Mouse (Mus musculus): ENCODE measurements at regions not wholly inside any gene's neighbourhood (a gene's known extent, or its start where the extent isn't known, plus 50 kb on each side); places are given as distances from the start of the nearest gene placed in this dataset.
"Not testable (repeated sequence)": the region's sequence is repeated elsewhere in the genome, so short reads cannot be mapped to it uniquely, and the experiment has no call there.

DNA sequence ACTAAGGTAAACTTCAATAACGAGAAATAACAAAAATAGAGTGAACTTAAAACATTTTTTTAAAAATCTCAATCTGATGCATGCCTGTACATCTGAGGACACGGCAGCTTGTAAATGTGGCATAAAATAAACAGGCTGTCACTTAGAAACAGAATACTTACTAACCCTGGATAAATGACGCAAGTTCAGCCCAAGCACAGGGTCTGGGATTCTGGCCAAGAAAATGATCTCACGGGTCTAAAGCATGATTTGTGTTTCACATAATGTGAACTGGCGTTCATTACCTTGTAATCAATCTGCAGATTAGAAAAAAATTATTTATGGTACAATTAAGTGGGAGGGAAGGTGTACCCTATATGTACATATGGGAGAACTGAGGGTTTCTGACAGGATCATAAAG lies 512.1 kb upstream of the Vrk2 start:
- DNase-seq: no peak

DNA sequence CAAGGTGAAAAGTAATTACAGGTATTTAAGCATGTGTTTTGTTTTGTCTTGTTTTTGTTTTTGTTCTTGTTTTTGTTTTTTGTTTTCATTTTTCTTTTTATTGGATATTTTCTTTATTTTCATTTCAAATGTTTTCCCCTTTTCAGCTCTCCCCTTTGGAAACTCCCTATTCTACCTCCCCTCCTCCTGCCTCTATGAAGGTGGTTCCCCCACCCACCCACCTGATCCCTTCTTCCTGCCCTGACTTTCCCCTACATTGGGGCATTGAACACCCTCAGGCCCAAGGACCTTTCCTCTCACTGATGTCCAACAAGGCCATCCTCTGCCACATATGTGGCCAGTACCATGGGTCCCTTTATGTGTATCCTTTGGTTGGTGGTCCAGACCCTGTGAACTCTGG lies 509.1 kb upstream of the Vrk2 start:
- DNase-seq: no peak

DNA sequence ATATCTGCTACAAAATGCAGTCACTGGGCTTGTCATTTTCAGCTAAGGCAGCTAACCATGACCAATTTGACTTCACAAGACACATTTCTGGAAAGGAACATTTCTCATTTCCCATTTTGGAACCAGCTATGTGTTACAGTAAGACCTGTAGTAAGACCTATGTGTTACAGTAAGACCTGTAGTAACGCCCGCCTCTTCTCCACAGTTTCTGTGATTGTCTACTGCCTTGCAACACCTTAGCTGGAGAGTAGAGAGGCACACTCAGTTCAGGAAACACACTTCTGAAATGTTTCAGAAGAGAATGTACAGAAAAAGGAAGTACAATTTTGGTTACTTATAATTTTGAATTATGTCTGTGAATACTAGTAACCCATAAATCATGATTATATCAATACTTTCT lies 508.2 kb upstream of the Vrk2 start:
- no peak for DNase-seq

DNA sequence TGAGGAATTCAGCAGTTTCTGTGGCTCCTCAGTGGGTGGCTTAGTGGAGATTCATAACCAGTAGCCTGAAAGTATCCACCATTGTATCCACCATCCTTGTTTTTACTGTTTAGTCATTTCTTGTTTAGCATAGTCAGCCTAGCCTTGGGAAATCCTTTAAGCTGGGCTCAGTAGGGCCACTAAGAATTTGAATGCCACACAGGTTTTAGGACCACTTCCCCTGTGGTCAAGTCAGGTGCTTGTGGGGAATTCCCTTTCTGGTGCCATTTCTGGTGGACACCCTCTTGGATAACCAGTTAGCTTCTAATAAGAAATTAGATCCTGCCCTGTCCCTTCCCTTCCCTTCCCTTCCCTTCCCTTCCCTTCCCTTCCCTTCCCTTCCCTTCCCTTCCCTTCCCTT lies 502.8 kb upstream of the Vrk2 start:
- DNase-seq: no peak

DNA sequence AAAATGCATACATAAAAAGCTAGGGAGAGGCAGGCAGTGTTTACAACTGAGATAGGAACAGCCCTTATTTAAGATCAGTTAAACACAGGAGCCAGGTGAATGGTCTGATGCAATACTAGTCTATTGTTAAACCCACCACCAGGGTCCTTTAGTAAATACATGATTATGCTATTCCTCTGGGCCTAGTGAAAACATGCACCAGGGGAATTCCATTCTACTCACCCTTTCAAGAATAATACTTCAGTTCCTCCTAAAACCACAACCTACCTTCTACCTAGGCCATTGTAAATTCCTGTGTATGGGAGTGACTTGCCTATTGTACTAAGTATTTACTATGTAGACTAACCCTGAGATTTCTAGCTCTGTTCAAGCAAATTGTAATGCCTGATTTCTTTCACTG lies 501.7 kb upstream of the Vrk2 start:
- not testable (repeated sequence) for DNase-seq

DNA sequence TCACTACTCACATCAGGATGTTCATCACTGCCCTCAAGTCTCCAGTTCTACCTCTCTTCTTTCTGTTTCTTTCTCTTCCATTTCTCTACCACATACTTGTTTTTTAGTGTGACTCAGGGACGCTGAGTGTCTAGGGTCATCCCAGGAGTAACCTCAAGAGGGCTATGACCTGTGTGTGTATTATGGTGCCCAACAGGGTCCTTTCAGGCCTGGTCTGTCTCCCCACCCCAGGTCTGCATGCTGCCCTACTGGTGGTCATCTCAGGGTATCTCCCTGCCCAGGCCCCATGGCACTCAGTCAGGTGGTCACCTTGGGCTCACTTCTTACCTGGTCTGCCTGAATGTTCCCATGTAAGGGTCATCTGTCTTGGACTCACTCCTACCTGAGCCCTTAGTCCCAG lies 492.7 kb upstream of the Vrk2 start:
- no peak for DNase-seq

DNA sequence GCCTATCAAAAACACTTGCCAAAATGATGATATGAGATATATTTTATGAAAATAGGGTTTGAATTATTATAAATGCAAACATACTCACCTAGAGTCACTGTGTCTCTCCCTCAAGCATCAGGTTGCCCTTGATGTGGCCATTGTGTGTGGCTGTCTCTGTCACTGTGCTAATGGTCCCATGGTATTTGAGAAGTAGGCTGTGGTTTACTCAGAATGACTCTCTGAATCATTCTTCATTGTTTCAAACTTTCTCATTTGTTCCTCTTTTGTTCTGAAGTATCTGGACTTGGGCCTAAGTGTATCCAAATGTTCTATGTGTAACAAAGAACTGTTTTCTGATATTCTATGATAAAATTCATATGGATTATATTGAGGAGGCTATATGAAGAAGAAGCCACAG lies 487.4 kb upstream of the Vrk2 start:
- DNase-seq: no peak

DNA sequence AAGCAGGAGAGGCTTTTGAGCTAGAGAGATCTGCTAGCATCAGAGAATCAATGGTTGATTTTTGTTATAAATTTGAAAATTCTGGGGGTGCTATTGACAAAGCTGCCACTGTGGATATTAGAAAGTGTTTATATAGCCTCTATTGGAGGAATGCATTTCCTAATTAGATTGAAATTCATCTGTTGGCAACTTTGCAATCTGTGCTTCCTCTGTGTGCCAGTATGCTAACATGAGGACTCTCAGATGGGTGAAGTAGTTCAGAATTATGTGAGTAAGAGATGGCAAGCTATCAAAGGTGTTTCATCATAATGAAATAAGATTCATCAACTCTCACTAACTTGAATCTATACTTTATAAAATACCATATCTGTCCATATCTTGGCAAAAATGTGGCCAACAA lies 476.6 kb upstream of the Vrk2 start:
- no peak for DNase-seq

DNA sequence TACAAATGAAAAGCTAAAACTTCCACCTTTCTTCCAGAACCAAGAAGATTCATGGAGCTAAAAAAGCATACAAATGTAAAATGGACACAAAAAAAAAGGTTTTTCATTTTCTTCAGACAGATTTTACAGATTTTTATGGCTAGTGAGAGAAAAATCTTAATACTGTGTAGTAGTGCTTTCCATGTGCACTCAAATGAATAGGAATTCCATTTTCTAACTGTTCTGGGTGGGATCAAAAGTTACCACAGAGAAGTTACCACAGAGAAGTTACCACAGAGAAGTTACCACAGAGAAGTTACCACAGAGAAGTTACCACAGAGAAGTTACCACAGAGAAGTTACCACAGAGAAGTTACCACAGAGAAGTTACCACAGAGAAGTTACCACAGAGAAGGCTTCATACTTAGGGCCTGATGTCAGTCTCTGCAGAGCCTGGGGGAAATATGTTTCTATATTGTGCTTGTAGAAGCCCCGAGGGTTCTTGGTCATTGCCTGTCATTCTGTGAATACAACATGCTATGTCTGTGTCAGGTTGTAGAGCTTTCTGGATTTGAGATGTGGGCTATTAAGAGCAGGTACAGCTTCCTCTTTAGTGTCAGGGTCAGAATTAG lies 433.5 kb upstream of the Vrk2 start:
- no peak for DNase-seq

DNA sequence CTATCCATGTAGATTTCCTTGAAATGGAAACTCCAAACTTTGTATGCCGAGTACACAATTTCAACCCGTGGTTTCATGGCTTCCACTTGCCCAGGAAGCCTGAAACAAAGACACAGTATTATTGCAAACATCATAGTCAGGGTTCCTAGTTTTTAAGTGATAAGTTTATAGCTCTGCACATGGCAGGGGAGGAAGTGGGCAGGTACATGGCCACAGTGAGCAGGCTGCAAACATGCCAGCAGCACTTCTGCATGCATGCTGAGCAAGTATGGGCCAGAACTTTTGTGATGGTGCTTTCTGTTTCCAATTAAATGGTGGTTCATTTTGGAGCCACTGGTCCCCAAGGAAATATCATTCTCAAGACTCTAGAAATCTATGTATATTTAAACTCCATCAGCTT lies 431.7 kb upstream of the Vrk2 start:
- DNase-seq: no peak

DNA sequence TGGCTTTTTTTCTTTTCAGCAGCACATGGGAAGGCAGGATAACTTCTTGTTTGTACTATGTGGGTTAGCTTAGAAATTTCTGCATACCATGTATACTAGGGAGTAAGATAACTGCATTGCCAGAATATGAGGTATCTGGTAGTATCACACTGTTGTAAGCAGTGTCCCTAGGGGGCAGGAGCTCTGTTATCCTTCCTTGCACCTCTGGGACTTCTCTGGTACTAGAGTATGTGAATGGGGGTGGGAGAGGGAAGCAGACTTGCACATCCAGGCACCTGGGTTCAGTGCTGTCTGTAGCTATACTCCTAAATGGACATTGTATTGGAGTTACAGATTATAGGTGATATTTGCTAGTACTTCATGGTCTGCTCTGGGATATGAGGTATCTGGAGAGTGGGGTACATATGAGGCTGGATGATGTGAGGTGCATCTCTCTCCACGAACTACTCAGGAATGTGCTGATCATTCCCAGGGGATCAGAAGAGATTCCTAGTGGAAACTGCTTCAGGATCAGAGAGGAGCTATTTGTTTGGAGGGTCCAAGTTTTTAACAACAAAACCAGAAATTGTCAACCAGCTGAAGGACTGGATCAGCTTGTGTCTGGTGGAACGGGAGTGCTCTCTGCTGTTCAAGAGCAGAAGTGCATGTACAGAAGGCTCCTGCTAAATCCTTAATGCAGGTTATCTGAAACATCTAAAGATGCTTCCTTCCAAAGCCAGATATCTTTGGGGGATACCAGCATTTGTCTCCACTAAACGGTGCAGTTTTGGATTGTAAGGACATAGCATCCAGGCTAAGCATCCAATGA lies 402.7 kb upstream of the Vrk2 start:
- DNase-seq: no peak

DNA sequence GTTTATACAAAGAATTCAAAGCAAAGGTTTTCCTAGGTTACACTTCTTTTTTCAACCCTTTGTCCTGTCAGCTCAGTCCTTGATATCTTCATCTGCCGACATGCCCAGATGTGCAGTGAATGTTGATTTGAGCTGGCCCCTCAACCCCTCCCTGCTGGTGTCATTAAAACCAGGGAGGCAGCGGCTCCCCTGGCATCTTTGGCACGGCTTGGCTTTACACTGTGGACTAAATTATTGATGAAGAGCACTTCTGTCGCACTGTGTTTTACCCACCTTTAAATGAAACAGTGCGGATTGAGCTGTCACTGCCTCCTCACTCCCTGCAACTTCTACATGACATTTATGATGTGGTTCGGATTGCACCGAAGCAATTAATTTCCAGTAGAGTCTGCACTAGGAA lies 387.4 kb upstream of the Vrk2 start:
- no peak for DNase-seq

DNA sequence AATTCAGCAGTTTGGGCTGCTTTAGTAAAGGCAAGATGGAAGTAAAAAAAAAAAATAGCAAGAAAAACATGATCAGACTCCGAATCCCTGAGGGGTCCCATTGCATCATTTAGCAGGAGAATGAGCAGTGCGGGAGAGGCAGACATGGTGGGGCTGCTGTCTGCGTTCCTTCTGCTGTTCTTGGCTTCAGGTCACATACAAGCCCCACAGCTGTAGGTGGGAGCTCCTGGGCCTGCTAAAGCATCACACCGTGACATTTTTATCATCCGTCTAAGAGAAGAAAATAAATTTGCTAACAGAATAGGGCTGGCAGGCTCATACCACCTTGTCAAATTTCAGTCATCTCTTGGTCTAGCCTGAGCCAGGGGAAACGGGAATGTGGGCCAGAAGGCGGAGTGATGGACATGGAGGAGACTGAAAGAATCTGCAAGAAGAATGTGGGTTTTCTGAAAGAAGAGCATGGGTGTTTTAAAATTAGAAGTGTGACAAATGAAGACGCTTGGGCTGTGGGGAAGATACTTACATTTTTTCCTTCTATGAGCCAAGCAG lies 378.8 kb upstream of the Vrk2 start:
- DNase-seq: no peak

DNA sequence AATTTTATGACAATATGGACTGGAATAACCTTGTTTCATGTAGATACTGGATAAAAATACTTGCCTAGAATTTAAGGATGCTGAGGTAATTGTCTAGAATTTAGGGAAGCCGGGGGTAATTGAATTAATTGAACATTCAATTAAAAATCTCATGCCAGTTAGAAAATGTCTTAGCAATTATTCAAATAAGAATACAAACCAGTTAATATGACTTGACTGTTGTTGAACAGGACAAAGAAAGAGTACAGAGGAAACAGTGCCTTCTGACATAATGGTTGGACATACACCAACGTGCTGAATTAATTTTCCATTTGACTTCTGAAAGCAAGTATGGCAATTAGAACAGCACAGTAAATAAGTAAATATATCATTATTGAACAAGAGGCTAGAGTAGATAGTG lies 377.4 kb upstream of the Vrk2 start:
- no peak for DNase-seq

DNA sequence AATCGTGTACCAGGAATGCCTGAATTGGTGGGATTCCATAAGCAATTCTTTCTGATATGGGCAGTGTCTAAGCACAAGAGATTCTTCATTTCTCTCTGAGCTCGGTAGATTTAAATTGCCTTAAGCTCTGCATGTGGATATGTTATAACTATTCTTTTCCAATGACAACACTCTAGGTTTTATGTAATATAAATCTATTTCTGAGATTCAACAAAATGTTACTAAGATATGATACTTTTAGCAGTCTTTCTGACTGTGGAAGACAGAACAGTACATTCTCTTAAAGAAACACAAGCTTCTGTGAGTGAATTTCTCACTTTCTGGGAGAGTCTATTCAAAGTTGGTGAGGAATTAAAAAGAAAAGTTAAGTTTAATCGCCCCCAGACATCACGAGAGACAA lies 373.6 kb upstream of the Vrk2 start:
- DNase-seq: no peak

DNA sequence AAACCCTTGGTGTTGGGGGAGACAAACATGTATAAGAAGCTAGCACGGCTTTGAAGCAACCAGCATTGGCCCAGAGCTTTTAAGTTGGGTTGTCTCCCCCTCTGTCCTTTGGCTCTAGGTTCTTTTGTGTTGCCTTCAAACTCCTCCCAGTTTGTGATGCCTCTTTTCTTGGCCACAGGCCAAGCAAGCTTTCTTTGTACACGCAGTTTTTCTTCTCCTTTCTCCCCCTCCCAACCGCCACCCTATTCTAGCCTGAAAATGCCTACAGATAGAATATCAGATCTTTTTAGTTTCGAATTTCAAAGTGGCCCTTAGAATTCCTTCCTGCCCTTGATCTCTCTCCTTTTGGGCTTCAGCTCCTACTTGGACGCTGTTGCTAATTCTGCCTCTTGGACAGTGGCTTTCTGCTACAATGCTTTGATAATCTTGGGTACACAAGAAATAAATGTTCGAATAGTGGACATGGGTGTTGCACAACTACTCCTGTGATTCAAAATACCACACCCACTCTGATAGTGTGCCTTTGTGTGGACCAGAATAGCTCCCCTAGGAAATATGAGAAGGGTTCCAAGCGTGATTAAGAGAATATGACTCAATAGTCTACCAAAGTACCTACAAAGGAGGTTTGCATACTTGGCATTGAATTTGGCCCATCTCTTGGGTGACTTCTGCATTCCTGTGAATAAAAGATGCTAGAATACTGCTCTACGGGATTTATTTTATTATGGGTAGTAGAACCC lies 369.3 kb upstream of the Vrk2 start:
- peak; percentile 14 for DNase-seq

DNA sequence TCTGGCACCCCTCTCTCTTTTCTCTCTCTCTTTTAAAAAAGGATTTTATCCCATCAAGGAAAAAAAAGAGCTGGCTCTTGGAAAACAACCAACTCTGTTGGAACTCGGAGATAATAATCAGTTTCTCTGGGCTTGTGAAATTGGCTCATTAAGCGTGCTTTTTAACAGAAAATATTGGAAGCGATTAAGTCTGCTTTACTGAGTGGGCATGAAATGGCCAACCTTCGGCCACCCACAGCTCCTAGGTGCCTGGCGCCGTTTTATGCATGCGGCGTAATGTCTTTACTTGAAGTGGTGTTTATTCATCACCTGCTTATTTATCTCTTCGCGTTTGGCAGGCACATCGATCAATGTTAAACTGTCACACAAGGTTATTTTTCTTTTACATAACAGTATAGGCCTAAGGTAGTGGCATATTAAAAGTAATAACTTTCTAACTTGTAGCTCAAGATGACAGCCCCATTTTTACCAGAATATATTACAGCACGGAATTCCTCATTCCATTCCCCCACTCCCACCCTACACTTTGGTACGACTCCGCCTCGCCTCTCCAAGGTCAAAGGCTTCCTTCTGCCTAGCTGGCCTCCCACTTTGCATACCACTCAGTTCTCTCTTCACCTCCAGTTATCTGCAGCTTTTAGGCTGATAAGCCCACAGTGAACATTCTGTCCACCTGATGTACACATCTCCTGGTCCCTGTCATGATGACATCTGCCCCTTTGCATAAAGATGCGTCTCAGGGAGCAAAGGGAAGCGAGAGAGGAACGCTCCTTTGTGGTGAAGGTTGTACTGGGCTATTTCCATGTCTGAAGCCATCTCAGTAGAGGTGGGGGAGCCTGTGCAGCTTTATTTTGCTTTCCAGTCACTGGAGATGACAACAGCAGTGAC lies 368.5 kb upstream of the Vrk2 start:
- DNase-seq: no peak

DNA sequence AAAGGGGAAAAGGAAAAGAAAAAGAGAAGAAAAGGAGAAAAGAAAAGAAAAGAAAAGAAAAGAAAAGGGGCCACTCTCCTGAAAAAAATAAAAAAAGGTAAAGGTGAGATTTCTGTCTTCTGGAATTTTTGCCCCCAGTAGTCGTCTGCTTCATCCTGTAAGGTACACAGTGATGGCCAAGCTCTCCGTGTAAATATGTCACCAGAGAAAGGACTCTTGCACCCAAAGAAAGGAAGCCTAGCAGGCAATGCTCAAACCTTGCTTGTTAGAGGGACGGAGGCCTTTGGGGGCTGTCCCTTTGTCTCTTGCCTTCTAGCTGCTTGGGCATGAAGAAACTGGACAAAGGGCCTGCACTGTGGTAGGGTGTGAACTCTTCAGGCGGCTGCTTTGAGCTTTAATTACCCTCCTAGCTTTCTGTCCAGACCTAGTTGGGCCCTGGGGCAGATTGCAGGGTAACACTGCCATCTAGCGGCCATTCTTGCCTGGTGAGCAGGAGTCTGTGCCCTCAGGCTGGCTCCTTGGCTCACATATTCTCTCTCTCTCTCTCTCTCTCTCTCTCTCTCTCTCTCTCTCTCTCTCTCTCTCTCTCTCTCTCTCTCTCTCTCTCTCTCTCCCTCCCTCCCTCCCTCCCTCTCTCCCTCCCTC lies 367.7 kb upstream of the Vrk2 start:
- DNase-seq: peak; percentile 92

DNA sequence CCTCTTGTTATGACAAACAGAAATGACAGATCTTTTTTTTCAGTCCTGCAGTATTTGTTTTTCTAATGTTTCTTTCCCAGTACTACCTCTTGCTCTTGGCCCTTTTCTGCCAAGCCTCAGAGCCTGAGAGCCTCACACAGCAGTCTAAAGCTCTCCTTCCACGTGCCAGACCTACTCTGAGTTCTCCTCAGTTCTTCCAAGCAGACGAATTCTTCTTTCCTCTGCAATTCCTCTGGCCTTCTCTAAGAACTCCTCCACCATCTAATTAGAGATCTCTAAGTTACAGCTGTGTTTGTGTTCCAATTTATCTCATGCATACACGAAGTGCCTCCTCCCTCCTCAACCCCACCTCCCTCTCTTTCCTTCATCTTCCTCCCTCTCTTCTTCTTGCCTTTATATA lies 362.4 kb upstream of the Vrk2 start:
- DNase-seq: no peak

DNA sequence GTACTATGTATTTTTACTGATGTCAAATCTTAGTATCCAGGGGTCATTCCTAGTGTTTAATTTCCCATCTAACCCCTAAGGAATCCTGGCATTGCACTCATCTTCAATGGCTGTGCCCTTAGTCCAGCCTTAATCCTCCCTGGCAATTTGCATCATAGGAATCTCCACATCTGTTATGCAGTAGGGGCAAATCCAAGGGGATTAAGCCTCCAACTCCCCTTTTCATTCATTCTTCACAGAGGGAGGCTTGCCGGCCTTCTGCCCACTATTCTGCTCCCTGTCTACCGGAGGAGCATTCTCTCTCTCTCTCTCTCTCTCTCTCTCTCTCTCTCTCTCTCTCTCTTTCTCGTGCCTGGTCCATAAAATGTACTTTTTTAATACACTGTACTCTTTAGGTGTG lies 338.0 kb upstream of the Vrk2 start:
- no peak for DNase-seq

DNA sequence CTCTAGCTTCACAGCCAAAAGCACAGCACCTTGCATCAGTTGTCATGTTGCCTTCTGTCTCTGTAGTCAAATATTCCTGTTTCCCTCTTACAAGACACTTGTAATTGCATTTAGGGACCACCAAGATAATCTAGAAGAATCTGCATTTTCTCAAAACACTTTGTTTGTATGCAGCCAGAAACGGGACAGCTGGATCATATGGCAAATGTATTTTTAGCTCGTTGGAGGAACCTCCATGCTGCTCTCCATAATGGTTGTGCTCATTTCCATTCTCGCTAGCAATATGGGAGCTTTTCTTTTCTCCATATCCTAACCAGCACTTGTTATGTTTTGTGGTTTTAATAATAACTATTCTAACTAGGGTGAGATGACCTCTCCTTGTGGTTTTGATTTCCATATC lies 313.3 kb upstream of the Vrk2 start:
- no peak for DNase-seq

DNA sequence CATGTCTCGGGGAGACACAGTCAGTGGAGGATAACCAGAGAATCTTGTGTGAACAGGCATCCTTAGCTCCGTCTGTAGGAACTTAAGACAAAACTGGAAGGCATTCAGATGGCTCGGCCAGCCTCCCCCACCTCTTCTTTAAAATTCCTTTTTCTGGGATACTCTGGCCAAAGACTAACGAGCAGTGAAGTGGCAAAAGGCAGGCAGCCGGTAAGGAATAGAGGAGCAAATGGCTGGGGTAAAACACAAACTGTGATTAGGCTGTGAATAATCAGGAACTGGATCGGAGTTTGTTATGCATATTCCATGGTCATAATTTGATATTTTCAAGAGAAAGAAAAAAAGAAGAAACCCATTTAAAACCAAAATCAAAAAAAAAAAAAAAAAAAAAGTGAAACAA lies 287.8 kb upstream of the Vrk2 start:
- DNase-seq: no peak
